Mouse (Mus musculus) myocyte (in vitro differentiated cells): ENCODE measurements around the gene Adcy4.

Experiments used
- CEBPB ChIP-seq: IDR thresholded peaks from 2 replicates; pipeline ENCODE4 v1.6.1; 2011; ENCODE audit warnings: mild to moderate bottlenecking, moderate library complexity; ENCODE audit not compliant: poor library complexity, insufficient read depth, severe bottlenecking
- E2F4 ChIP-seq: IDR thresholded peaks from one replicate; pipeline ENCODE4 v1.6.1; 2011; ENCODE audit warnings: mild to moderate bottlenecking, control low read depth, moderate library complexity; ENCODE audit not compliant: insufficient read depth
- MAX ChIP-seq: IDR thresholded peaks from one replicate; pipeline ENCODE4 v1.6.1; 2011; ENCODE audit warnings: low read depth, mild to moderate bottlenecking, control low read depth
- MYOD1 ChIP-seq, 3 experiments: IDR thresholded peaks; one replicate each; pipeline ENCODE4 v1.6.1; 2011; ENCODE audit warnings: control low read depth in 2 of 3, low read depth in 2 of 3, mild to moderate bottlenecking in 2 of 3, moderate library complexity in 1 of 3; ENCODE audit not compliant: insufficient read length in 2 of 3, control insufficient read depth in 1 of 3
- MYOG ChIP-seq, 3 experiments: IDR thresholded peaks; one replicate each; pipeline ENCODE4 v1.6.1; 2011; ENCODE audit warnings: control low read depth in 2 of 3, low read depth in 2 of 3, mild to moderate bottlenecking in 2 of 3; ENCODE audit not compliant: insufficient read length in 2 of 3, control insufficient read depth in 1 of 3, insufficient read depth in 1 of 3
- POLR2A ChIP-seq: IDR thresholded peaks from one replicate; pipeline ENCODE4 v1.6.1; 2011; ENCODE audit warnings: low read depth, mild to moderate bottlenecking, control low read depth, moderate library complexity; ENCODE audit not compliant: insufficient read length
- POLR2AphosphoS2 ChIP-seq: IDR thresholded peaks from one replicate; pipeline ENCODE4 v1.6.1; 2011; ENCODE audit warnings: low read depth, control low read depth; ENCODE audit not compliant: insufficient read length
- REST ChIP-seq: IDR thresholded peaks from one replicate; pipeline ENCODE4 v1.6.1; 2011; ENCODE audit warnings: mild to moderate bottlenecking, control low read depth, moderate library complexity; ENCODE audit not compliant: insufficient read depth, insufficient read length
- SRF ChIP-seq: IDR thresholded peaks from one replicate; pipeline ENCODE4 v1.6.1; 2011; ENCODE audit warnings: low read depth; ENCODE audit not compliant: control insufficient read depth, insufficient read length
- TCF12 ChIP-seq: IDR thresholded peaks from one replicate; pipeline ENCODE4 v1.6.1; 2011; ENCODE audit warnings: mild to moderate bottlenecking, control low read depth; ENCODE audit not compliant: poor library complexity, insufficient read depth, severe bottlenecking
- TCF3 ChIP-seq: IDR thresholded peaks from one replicate; pipeline ENCODE4 v1.6.1; 2011; ENCODE audit warnings: low read depth, control low read depth; ENCODE audit not compliant: insufficient read length
- USF1 ChIP-seq: IDR thresholded peaks from one replicate; pipeline ENCODE4 v1.6.1; 2011; ENCODE audit warnings: low read depth, mild to moderate bottlenecking, control low read depth, moderate library complexity

GRCm38 (mm10) chr14:55793461-55793860 is 9.6 kb upstream of the Adcy4 start:
- no peak for TF ChIP-seq MAX
- TF ChIP-seq POLR2A = no peak
- no peak for TF ChIP-seq REST
- TF ChIP-seq MYOD1 (IDR thresholded peaks at IDR 0.05; ENCODE audit: control insufficient read depth in 1 of 3, insufficient read length in 2 of 3, low read depth in 2 of 3) = no peak
- TF ChIP-seq MYOG (IDR thresholded peaks at IDR 0.05; ENCODE audit: control insufficient read depth in 1 of 3, insufficient read depth in 1 of 3, insufficient read length in 2 of 3, low read depth in 2 of 3) = no peak
- no peak for TF ChIP-seq E2F4
- TF ChIP-seq TCF12 = no peak
- no peak for TF ChIP-seq USF1
- no peak for TF ChIP-seq POLR2AphosphoS2
- no peak for TF ChIP-seq SRF
- TF ChIP-seq TCF3 = no peak
- TF ChIP-seq CEBPB = no peak
